Mouse (Mus musculus) ES-Bruce4 (cell line): ENCODE data around the gene Trmt2b.

Source experiments
- CTCF ChIP-seq: IDR thresholded peaks from one replicate; pipeline ENCODE4 v1.8.1; 2011; ENCODE audit warnings: low read depth, low read length
- EP300 ChIP-seq: IDR thresholded peaks from 2 replicates; pipeline ENCODE4 v1.6.1; 2011; ENCODE audit warnings: low read depth, low read length; ENCODE audit not compliant: insufficient read depth

DNA sequence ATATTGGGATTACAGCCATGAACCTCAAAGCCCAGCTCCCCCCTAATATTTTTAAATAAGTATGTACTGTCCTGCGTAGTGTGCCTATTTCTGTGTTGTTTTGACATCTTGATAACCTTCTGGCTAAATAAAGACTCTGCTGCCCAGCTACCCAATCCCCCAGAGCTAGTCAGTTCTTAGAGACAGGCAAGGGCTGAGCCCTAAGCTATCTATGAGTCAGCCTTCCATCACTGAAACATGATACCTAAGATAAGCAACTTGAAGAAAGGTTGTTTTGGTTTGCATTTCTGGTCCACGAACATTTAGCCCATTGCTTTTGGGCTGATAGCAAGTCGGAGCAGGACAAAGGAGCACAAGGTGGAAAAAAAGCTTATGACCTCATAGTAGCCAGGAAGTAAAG lies 56.2 kb downstream of the Trmt2b start:
- TF ChIP-seq CTCF (no peak), EP300 (no peak)
